ENCODE assay signal across 8 mouse cellular contexts in the genomic region with DNA sequence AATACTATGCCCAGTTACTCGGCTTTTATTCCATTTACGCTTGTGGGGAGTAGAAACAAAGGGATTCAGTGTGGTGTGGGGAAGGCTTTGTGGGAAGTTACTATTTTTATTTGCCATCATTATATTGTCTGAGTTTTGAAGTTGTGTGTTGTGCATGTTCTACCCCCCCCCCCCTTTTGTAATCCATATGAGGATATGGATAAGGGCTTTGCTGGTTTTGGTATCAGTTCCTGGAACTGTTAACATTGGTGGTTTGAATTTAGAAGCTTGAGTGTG. TPM values are rescaled to one million over a fixed set of nuclear protein-coding genes. Genes with fewer than 3 reads are reported as not detected.
A peak's percentile ranks its signal among the peaks of the same experiment; 100 is the strongest.
DNase-seq lines count a peak whose midpoint lies in the region; ATAC-seq and TF ChIP-seq lines count a peak whose summit lies in the region.

No protein-coding gene starts in this region.

- no peaks in the 10 kb centered on the region for H3K9me3 ChIP-seq in heart, embryonic 11.5 days (replicated peaks; ENCODE audit: control insufficient read depth, low read length)
- no peaks in the 10 kb centered on the region for H3K9me3 ChIP-seq in CH12.LX (replicated peaks; ENCODE audit: low read length)
- no peaks in the 10 kb centered on the region for H3K9me3 ChIP-seq in forebrain, embryonic 14.5 days (replicated peaks; ENCODE audit: control insufficient read depth, low read length)
- no peaks in the 10 kb centered on the region for H3K9me3 ChIP-seq in liver, embryonic 15.5 days (replicated peaks)

- peak overlapping the region; percentile 100 for H3K27ac ChIP-seq in heart, embryonic 11.5 days (ENCODE audit: low read depth, low read length)
- no peak overlapping the region for H3K27ac ChIP-seq in CH12.LX (ENCODE audit: insufficient read depth, low read depth)
- H3K27ac ChIP-seq in forebrain, embryonic 14.5 days (ENCODE audit: low read depth, low read length), result 0 out of 2 replicates have a peak overlapping the region, but pooled peaks have one; percentile 0
- H3K27ac ChIP-seq in liver, embryonic 15.5 days (replicated peaks), result peak overlapping the region; percentile 98

- peak overlapping the region; percentile 96 for H3K4me3 ChIP-seq in heart, embryonic 11.5 days (ENCODE audit: low read depth, low read length)
- H3K4me3 ChIP-seq in CH12.LX (replicated peaks in 1 of 3; ENCODE audit: low read depth in 2 of 3, low read length in 2 of 3, poor library complexity in 1 of 3), result peak overlapping the region; percentile 78 to 94 (median 91)
- H3K4me3 ChIP-seq in forebrain, embryonic 14.5 days (ENCODE audit: low read depth, low read length), result peak overlapping the region; percentile 97
- peak overlapping the region; percentile 98 for H3K4me3 ChIP-seq in liver, embryonic 15.5 days (replicated peaks)

- in situ Hi-C loops in CH12.LX (cut with MboI; ENCODE audit: low pct_ligation_motif_present, low pct_unique_long_range_greater_than_20kb, low sequenced_read_pairs), result no loop called here

- H3K4me1 ChIP-seq in heart, embryonic 11.5 days (ENCODE audit: control insufficient read depth, insufficient read depth, low read length), result 0 out of 2 replicates have a peak, but pooled peaks cover 3% of the 10 kb centered on the region
- peaks cover 2 to 44% of the 10 kb centered on the region in 2 experiments for H3K4me1 ChIP-seq in CH12.LX (ENCODE audit: control insufficient read depth in 1 of 2, insufficient read depth in 2 of 2)
- peaks cover 7% of the 10 kb centered on the region; the same call in 1 of the 2 replicates for H3K4me1 ChIP-seq in forebrain, embryonic 14.5 days (ENCODE audit: control insufficient read depth, insufficient read depth, low read length)
- H3K4me1 ChIP-seq in liver, embryonic 15.5 days (replicated peaks), result peaks cover 48% of the 10 kb centered on the region

- TF ChIP-seq POLR2A in CH12.LX (IDR thresholded peaks at IDR 0.05; ENCODE audit: low read depth, low read length), result no peak

- peak overlapping the region; percentile 99 for H3K9ac ChIP-seq in heart, embryonic 11.5 days (ENCODE audit: low read depth, low read length)
- H3K9ac ChIP-seq in CH12.LX (ENCODE audit: insufficient read depth, low read depth), result peak overlapping the region; percentile 92
- H3K9ac ChIP-seq in forebrain, embryonic 14.5 days (ENCODE audit: low read length), result peak overlapping the region; percentile 97
- H3K9ac ChIP-seq in liver, embryonic 15.5 days, result peak overlapping the region; percentile 100

- no peaks in the 10 kb centered on the region for H3K36me3 ChIP-seq in heart, embryonic 11.5 days (ENCODE audit: control insufficient read depth, insufficient read depth, low read length)
- no peaks in the 10 kb centered on the region for H3K36me3 ChIP-seq in CH12.LX (replicated peaks in 1 of 2; ENCODE audit: control insufficient read depth in 1 of 2, insufficient read depth in 1 of 2, low read length in 1 of 2)
- H3K36me3 ChIP-seq in forebrain, embryonic 14.5 days (ENCODE audit: control insufficient read depth, insufficient read depth, low read length), result no peaks in the 10 kb centered on the region
- H3K36me3 ChIP-seq in liver, embryonic 15.5 days (replicated peaks), result 0 out of 2 replicates have a peak, but pooled peaks cover 3% of the 10 kb centered on the region

- no peaks in the 10 kb centered on the region for H3K27me3 ChIP-seq in heart, embryonic 11.5 days (ENCODE audit: control insufficient read depth, insufficient read depth, low read length)
- no peaks in the 10 kb centered on the region for H3K27me3 ChIP-seq in CH12.LX (replicated peaks)
- H3K27me3 ChIP-seq in forebrain, embryonic 14.5 days (replicated peaks; ENCODE audit: control insufficient read depth, insufficient read depth, low read length), result no peaks in the 10 kb centered on the region
- H3K27me3 ChIP-seq in liver, embryonic 15.5 days, result no peaks in the 10 kb centered on the region

- 0% methylated on average over 2 of the region's 2 CpGs for WGBS in heart, embryonic 11.5 days (ENCODE audit: insufficient replicate concordance)
- WGBS in forebrain, embryonic 14.5 days, result 0% methylated on average over 2 of the region's 2 CpGs
- 0% methylated on average over 2 of the region's 2 CpGs for WGBS in liver, embryonic 15.5 days (ENCODE audit: insufficient replicate concordance)

- H3K79me2 ChIP-seq in CH12.LX (replicated peaks; ENCODE audit: control insufficient read depth, extremely low read depth, insufficient read depth, poor library complexity, severe bottlenecking), result peaks cover 48% of the 10 kb centered on the region

- TF ChIP-seq RAD21 in CH12.LX (IDR thresholded peaks at IDR 0.05; ENCODE audit: low read depth, low read length), result no peak

- dilution Hi-C loops in CH12.LX (cut with MboI; ENCODE audit: extremely low pct_ligation_motif_present, extremely low pct_unique_long_range_greater_than_20kb, low sequenced_read_pairs), result no loop called here

- no peak for TF ChIP-seq EP300 in CH12.LX (IDR thresholded peaks at IDR 0.05; ENCODE audit: low read length)

- intact Hi-C loops in heart, postnatal 36 days (cut with DNase I), result loop anchor here (1.0 to 5.0 kb wide), 2 partner anchors 15 to 724 kb away; no protein-coding TSS in a partner anchor

- H3K4me2 ChIP-seq in heart, embryonic 11.5 days, result peak overlapping the region; percentile 78
- H3K4me2 ChIP-seq in CH12.LX (ENCODE audit: insufficient read depth, low read depth, poor library complexity, severe bottlenecking), result peak overlapping the region; percentile 100
- H3K4me2 ChIP-seq in forebrain, embryonic 14.5 days (ENCODE audit: low read length), result peak overlapping the region; percentile 64
- peak overlapping the region; percentile 92 for H3K4me2 ChIP-seq in liver, embryonic 15.5 days

- TF ChIP-seq CTCF in CH12.LX (conservative IDR thresholded peaks at IDR 0.05 in 1 of 2, IDR thresholded peaks at IDR 0.05 in 1 of 2; ENCODE audit: low read depth in 2 of 2, low read length in 2 of 2), result no peak

- ATAC-seq in heart, embryonic 11.5 days (replicated peaks; ENCODE audit: insufficient number of reproducible peaks, low FRiP score, low TSS enrichment), result no peak
- no peak for ATAC-seq in forebrain, embryonic 14.5 days
- no peak for ATAC-seq in liver, embryonic 15.5 days (ENCODE audit: insufficient read depth)
- no peak for ATAC-seq in monocyte, adult 5-6 weeks (replicated peaks; ENCODE audit: insufficient number of reproducible peaks, low FRiP score, low TSS enrichment, poor library complexity, severe bottlenecking)

- DNase-seq in heart, postnatal 36 days, result no peak
- DNase-seq in CH12.LX (ENCODE audit: extremely low read depth), result no peak
- DNase-seq in forebrain, embryonic 14.5 days (ENCODE audit: low spot score), result no peak
- DNase-seq in retina, embryonic 14.5 days (ENCODE audit: low spot score), result no peak
- DNase-seq in Muller cell, postnatal 12 days (ENCODE audit: inconsistent ontology term), result no peak

TF ChIP-seq in CH12.LX, 34 proteins besides CTCF, POLR2A, EP300 and RAD21:
- no peak for TF ChIP-seq CHD2 (IDR thresholded peaks at IDR 0.05; ENCODE audit: low read length)
- TF ChIP-seq MXI1 (IDR thresholded peaks at IDR 0.05; ENCODE audit: low read depth, low read length), result peak; percentile 49; the same call in 1 of the 2 replicates
- peak; percentile 5; the same call in 1 of the 2 replicates for TF ChIP-seq BHLHE40 (IDR thresholded peaks at IDR 0.05; ENCODE audit: low read depth, low read length)
- TF ChIP-seq UBTF (IDR thresholded peaks at IDR 0.05; ENCODE audit: low read depth, low read length), result no peak
- TF ChIP-seq ZNF384 (IDR thresholded peaks at IDR 0.05; ENCODE audit: low read depth, low read length), result no peak
- no peak for TF ChIP-seq ELF1 (IDR thresholded peaks at IDR 0.05; ENCODE audit: low read depth, low read length)
- TF ChIP-seq SIN3A (IDR thresholded peaks at IDR 0.05; ENCODE audit: low read length), result peak; percentile 75

RNA-seq across cellular contexts. Expression of gene Picalm, which starts 1.3 kb away (rescaled TPM):
- 36.1 and 43.7 TPM in 2 replicates for polyA plus RNA-seq in heart, embryonic 11.5 days (2014; fragmentation: Nextera tagmentation; extraction: Ambion mirVana)
- 100 to 1,000 TPM; 113 to 122 TPM for total RNA-seq in heart, postnatal 36 days (2021)
- total RNA-seq in CH12.LX (2012; rRNA removed) (26.1 and 27.6 TPM in 2 replicates), CH12.LX (2014; rRNA removed) (94.3 and 101 TPM in 2 replicates)
- 53.2 and 53.4 TPM in 2 replicates for polyA plus RNA-seq in CH12.LX (2012; ENCODE audit: insufficient read length, low read depth)
- 43.3 and 50.4 TPM in 2 replicates for polyA plus RNA-seq in forebrain, embryonic 14.5 days (2014; fragmentation: Nextera tagmentation; extraction: Ambion mirVana)
- 44.8 and 45.1 TPM in 2 replicates for polyA plus RNA-seq in liver, embryonic 15.5 days (2015; fragmentation: Nextera tagmentation; extraction: Ambion mirVana)
- total RNA-seq in monocyte, adult 5-6 weeks (2017), result 450 to 531 TPM (median 492 TPM) in 3 replicates
